Mouse (Mus musculus): Measurements from ENCODE around the gene Mgat5.

The Mgat5 gene

GRCm38 (mm10) chr1:127217665-127218064 is 12.8 kb downstream of the Mgat5 start:
- no peak for DNase-seq (ENCODE audit: low read depth, low spot score)

GRCm38 (mm10) chr1:127218182-127218581 is 13.4 kb downstream of the Mgat5 start:
- no peak for DNase-seq (ENCODE audit: low read depth, low spot score)

GRCm38 (mm10) chr1:127219161-127219560 is 14.3 kb downstream of the Mgat5 start:
- peak; percentile 11 for DNase-seq (ENCODE audit: low read depth, low spot score)

GRCm38 (mm10) chr1:127219621-127220020 is 14.8 kb downstream of the Mgat5 start:
- DNase-seq (ENCODE audit: low read depth, low spot score): peak; percentile 44

- DNase-seq (ENCODE audit: low read depth, low spot score): no peak
These were observed 17.4 kb downstream of the Mgat5 start for GRCm38 (mm10) chr1:127221998-127222736.

- no peak for DNase-seq (ENCODE audit: low read depth, low spot score)
These were observed 20.2 kb downstream of the Mgat5 start for GRCm38 (mm10) chr1:127225060-127225459.

- no peak for DNase-seq (ENCODE audit: low read depth, low spot score)
These were observed 24.2 kb downstream of the Mgat5 start for GRCm38 (mm10) chr1:127229011-127229410.

GRCm38 (mm10) chr1:127230468-127230867 is 25.7 kb downstream of the Mgat5 start:
- DNase-seq (ENCODE audit: low read depth, low spot score): no peak

- DNase-seq (ENCODE audit: low read depth, low spot score): no peak
These were observed 28.4 kb downstream of the Mgat5 start for GRCm38 (mm10) chr1:127233191-127233651.

GRCm38 (mm10) chr1:127235157-127235556 is 30.3 kb downstream of the Mgat5 start:
- no peak for DNase-seq (ENCODE audit: low read depth, low spot score)

GRCm38 (mm10) chr1:127236396-127236795 is 31.6 kb downstream of the Mgat5 start:
- no peak for DNase-seq (ENCODE audit: low read depth, low spot score)

- no peak for DNase-seq (ENCODE audit: low read depth, low spot score)
These were observed 34.1 kb downstream of the Mgat5 start for GRCm38 (mm10) chr1:127238871-127239314.

- DNase-seq (ENCODE audit: low read depth, low spot score): peak; percentile 32
These were observed 35.1 kb downstream of the Mgat5 start for GRCm38 (mm10) chr1:127239914-127240313.

GRCm38 (mm10) chr1:127242151-127242887 is 37.5 kb downstream of the Mgat5 start:
- no peak for DNase-seq (ENCODE audit: low read depth, low spot score)

GRCm38 (mm10) chr1:127242888-127243588 is 38.2 kb downstream of the Mgat5 start:
- no peak for DNase-seq (ENCODE audit: low read depth, low spot score)

GRCm38 (mm10) chr1:127244054-127244770 is 39.4 kb downstream of the Mgat5 start:
- no peak for DNase-seq (ENCODE audit: low read depth, low spot score)

GRCm38 (mm10) chr1:127246158-127246557 is 41.3 kb downstream of the Mgat5 start:
- no peak for DNase-seq (ENCODE audit: low read depth, low spot score)

GRCm38 (mm10) chr1:127248433-127248832 is 43.6 kb downstream of the Mgat5 start:
- DNase-seq (ENCODE audit: low read depth, low spot score): no peak

- DNase-seq (ENCODE audit: low read depth, low spot score): no peak
These were observed 44.8 kb downstream of the Mgat5 start for GRCm38 (mm10) chr1:127249621-127250020.

GRCm38 (mm10) chr1:127250313-127250712 is 45.5 kb downstream of the Mgat5 start:
- DNase-seq (ENCODE audit: low read depth, low spot score): no peak

- DNase-seq (ENCODE audit: low read depth, low spot score): no peak
These were observed 46.9 kb downstream of the Mgat5 start for GRCm38 (mm10) chr1:127251751-127252150.

Data from 3T3-L1 (cell line).